Mouse (Mus musculus) hindbrain, embryonic 15.5 days (tissue): ENCODE data around the gene Gmcl1. TPM values are rescaled to one million over a fixed set of nuclear protein-coding genes. Genes with fewer than 3 reads are reported as not detected.

Experiments
- ATAC-seq: fragments of 200-750 bp; cut with Nextera tagmentation; 2 replicates; pipeline ENCODE4 v1.8.0; 2017; ENCODE audit warnings: low read depth, moderate number of reproducible peaks, moderate TSS enrichment; ENCODE audit not compliant: low FRiP score
- H3K27ac ChIP-seq: fragments of 300-500 bp; sonication (generic); replicated peaks from 2 replicates; pipeline ENCODE4 v1.5.1; 2015; ENCODE audit warnings: mild to moderate bottlenecking, inconsistent platforms
- H3K27me3 ChIP-seq: fragments of 300-500 bp; sonication (generic); 2 replicates; pipeline ENCODE4 v1.6.1; 2015; ENCODE audit warnings: control low read depth, inconsistent platforms
- H3K36me3 ChIP-seq: fragments of 300-500 bp; sonication (generic); 2 replicates; pipeline ENCODE4 v1.6.1; 2015; ENCODE audit warnings: control low read depth, inconsistent platforms
- H3K4me1 ChIP-seq: fragments of 300-500 bp; sonication (generic); replicated peaks from 2 replicates; pipeline ENCODE4 v1.6.1; 2015; ENCODE audit warnings: control low read depth, inconsistent platforms
- H3K4me2 ChIP-seq: fragments of 300-500 bp; sonication (generic); 2 replicates; pipeline ENCODE4 v1.6.1; 2015; ENCODE audit warnings: moderate library complexity, mild to moderate bottlenecking, inconsistent platforms
- H3K4me3 ChIP-seq: fragments of 300-500 bp; sonication (generic); 2 replicates; pipeline ENCODE4 v1.5.1; 2015; ENCODE audit warnings: mild to moderate bottlenecking, inconsistent platforms
- H3K9ac ChIP-seq: fragments of 300-500 bp; sonication (generic); 2 replicates; pipeline ENCODE4 v1.6.1; 2015; ENCODE audit warnings: inconsistent platforms
- H3K9me3 ChIP-seq: fragments of 300-500 bp; sonication (generic); 2 replicates; pipeline ENCODE4 v1.6.1; 2016; ENCODE audit warnings: control low read depth, inconsistent platforms
- WGBS: fragments of 180-500 bp; shearing (Covaris S2); methylation state at CpG from one replicate; pipeline ENCODE4 v1.1.7; 2015; 5-methylcytosine and 5-hydroxymethylcytosine counted together
- polyA plus RNA-seq: library from polyadenylated mRNA; unstranded; fragments of >200 nt; fragmentation: Nextera tagmentation; extraction: Ambion mirVana; gene quantifications from 2 replicates; pipeline ENCODE4 v1.2.1, GENCODE M21; 2015

Gmcl1 gene
- polyA plus RNA-seq, 1 experiment from 2014 or later = 36.4 TPM

- Histone ChIP-seq H3K4me1 (peaks cover 25% of the 10 kb centered on the region), H3K27me3 (no peaks in the 10 kb centered on the region), H3K27ac (no peak overlapping the region), H3K36me3 (no peaks in the 10 kb centered on the region), H3K4me3 (no peak overlapping the region), H3K4me2 (no peak overlapping the region), H3K9me3 (no peaks in the 10 kb centered on the region), H3K9ac (no peak overlapping the region)
- ATAC-seq = no peak
- 86% methylated on average over 5 of the region's 5 CpGs for WGBS
Measured at GRCm38 (mm10) chr6:86728711-86729110, 4.5 kb downstream of the Gmcl1 start.

DNA sequence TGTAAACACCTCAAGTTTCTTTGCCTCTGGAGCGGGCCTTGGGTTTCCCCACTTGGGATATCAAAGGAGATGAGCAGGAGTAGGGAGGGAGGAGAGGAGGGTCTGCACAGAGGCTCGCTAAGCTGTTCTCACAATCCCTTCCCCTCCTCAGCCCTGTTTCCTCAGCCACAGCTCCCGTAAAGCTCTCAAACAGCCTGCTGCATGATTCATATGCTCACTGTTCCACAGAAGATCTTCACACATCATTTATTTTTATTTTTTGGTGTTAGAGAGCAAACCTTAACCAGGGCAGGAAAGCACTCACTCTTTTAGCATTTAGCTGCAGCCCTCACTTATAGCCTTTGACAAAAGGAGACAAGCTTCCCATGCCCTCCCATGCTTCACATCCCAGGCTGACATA is 11.2 kb downstream of the Gmcl1 start:
- 88% methylated on average over 3 of the region's 3 CpGs for WGBS
- Histone ChIP-seq H3K27me3 (no peaks in the 10 kb centered on the region), H3K9ac (no peak overlapping the region), H3K4me2 (no peak overlapping the region), H3K4me3 (no peak overlapping the region), H3K36me3 (peaks cover 33% of the 10 kb centered on the region), H3K4me1 (no peaks in the 10 kb centered on the region), H3K9me3 (no peaks in the 10 kb centered on the region), H3K27ac (no peak overlapping the region)
- no peak for ATAC-seq

DNA sequence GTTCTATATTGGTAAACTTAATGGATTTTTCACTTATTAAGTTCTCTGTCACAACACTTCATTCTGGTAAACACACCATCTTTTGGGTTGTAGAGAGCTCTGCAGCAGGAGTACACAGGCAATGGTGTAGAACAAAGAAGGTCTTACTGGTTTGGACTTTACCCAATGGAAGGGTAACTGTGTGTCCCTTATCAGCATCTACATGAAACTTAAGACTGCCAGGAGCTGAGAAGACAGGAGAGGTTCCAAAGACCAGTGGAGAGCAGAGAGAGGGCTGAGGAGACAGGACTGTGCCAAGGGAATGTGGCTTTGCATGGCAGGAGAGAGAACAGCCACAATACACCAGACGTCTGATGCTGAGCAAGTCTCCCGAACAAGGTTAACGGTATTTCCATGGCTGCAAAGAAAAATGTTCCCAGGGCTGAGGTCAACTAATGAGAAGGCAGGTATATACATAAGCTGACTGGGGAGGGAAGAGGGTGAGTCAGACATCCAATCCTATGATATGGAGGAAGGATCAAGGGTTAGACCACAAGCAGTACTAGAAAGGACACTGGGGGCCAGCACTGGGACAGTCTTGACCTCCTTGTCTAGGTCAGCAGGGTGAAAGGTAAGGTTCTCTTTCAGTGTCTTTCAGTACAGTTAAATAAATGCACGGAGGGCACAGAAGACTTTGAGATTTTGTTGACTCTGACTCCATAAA is 25.0 kb downstream of the Gmcl1 start:
- H3K9ac ChIP-seq = no peak overlapping the region
- no peak overlapping the region for H3K4me2 ChIP-seq
- H3K27ac ChIP-seq = no peak overlapping the region
- H3K9me3 ChIP-seq = no peaks in the 10 kb centered on the region
- H3K36me3 ChIP-seq = peaks cover 75% of the 10 kb centered on the region
- H3K27me3 ChIP-seq = no peaks in the 10 kb centered on the region
- H3K4me1 ChIP-seq = no peaks in the 10 kb centered on the region
- no peak overlapping the region for H3K4me3 ChIP-seq
- 87% methylated on average over 4 of the region's 4 CpGs for WGBS
- ATAC-seq = no peak

DNA sequence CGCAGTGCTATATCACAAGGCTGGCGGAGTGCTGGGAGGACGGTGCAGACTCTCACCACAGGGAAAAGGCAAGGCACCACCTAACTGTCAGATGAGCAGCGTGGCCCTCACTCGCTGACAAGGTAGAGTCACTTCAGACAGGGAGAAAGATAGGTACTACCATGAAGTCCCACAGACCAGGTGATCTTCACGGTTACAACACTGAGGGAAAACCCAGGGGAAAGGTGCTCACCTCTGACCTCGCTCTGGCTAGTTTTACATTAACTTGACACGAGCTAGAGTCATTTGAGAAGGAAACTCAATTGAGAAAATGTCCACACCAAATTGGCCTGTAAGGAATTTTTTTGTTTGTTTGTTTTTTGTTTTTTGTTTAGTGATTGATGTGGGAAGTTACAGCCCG is 30.6 kb downstream of the Gmcl1 start:
- no peak overlapping the region for H3K9ac ChIP-seq
- no peaks in the 10 kb centered on the region for H3K27me3 ChIP-seq
- H3K36me3 ChIP-seq = peaks cover 89% of the 10 kb centered on the region
- H3K27ac ChIP-seq = no peak overlapping the region
- H3K4me2 ChIP-seq = no peak overlapping the region
- no peak for ATAC-seq
- H3K9me3 ChIP-seq = no peaks in the 10 kb centered on the region
- no peak overlapping the region for H3K4me3 ChIP-seq
- no peaks in the 10 kb centered on the region for H3K4me1 ChIP-seq
- WGBS = 93% methylated on average over 9 of the region's 9 CpGs

DNA sequence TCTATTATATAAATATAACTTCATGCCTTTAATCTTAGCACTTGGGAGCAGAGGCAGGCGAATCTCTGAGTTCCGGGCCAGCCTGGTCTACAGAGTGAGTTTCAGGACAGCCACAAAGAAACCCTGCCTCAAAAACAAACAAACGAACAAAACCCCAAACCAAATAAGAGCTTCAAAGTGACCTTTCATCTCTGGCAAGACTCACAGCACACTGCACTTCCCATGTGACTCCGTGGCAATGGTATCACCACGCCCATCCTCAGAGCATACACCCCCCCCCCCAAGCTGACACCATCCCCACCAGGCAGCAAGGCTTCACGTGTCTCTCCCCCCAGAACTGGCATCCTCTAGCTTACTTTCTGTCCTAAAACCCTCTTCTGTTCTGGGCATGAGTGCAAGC is 35.3 kb downstream of the Gmcl1 start:
- Histone ChIP-seq H3K4me3 (no peak overlapping the region), H3K27ac (no peak overlapping the region), H3K9me3 (no peaks in the 10 kb centered on the region), H3K4me1 (no peaks in the 10 kb centered on the region), H3K36me3 (peaks cover 83% of the 10 kb centered on the region), H3K27me3 (no peaks in the 10 kb centered on the region), H3K9ac (no peak overlapping the region), H3K4me2 (no peak overlapping the region)
- WGBS = 85% methylated on average over 6 of the region's 6 CpGs
- ATAC-seq = no peak

GRCm38 (mm10) chr6:86696213-86696612 is 37.0 kb downstream of the Gmcl1 start:
- no peaks in the 10 kb centered on the region for H3K27me3 ChIP-seq
- peaks cover 78% of the 10 kb centered on the region for H3K36me3 ChIP-seq
- ATAC-seq = no peak

DNA sequence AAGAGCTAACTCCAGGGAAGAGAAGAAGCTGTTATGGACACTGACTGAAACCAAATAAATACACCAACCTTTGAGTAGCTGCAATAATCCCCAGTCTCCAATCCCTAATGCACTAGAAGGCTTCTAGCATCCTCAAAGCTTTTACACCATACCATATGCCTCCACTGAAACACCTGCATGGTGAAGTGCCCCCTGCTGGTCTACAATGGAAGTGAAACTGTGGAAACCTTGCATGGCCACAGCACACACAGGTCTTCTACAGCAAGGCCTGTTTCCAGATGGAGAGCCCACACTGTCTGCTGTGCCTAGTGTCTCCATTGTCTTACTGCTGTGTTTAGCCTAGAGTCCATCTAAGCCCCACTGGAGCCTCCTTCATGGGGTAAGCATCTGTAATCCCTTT is 38.7 kb downstream of the Gmcl1 start:
- no peak for ATAC-seq
- Histone ChIP-seq H3K36me3 (peaks cover 75% of the 10 kb centered on the region), H3K4me3 (no peak overlapping the region), H3K27ac (no peak overlapping the region), H3K4me1 (no peaks in the 10 kb centered on the region), H3K9ac (no peak overlapping the region), H3K27me3 (no peaks in the 10 kb centered on the region), H3K9me3 (no peaks in the 10 kb centered on the region), H3K4me2 (no peak overlapping the region)

More at GRCm38 (mm10) chr6:86696213-86696612, 37.0 kb downstream of the Gmcl1 start:
- Histone ChIP-seq H3K4me1 (no peaks in the 10 kb centered on the region), H3K9ac (no peak overlapping the region), H3K4me2 (no peak overlapping the region), H3K9me3 (no peaks in the 10 kb centered on the region), H3K27ac (no peak overlapping the region), H3K4me3 (no peak overlapping the region)
- WGBS = 89% methylated on average over 10 of the region's 10 CpGs

GRCm38 (mm10) chr6:86689671-86690070 is 43.5 kb downstream of the Gmcl1 start:
- WGBS = 94% methylated on average over 3 of the region's 3 CpGs
- H3K4me2 ChIP-seq = no peak overlapping the region
- ATAC-seq = no peak
- no peak overlapping the region for H3K9ac ChIP-seq
- H3K4me3 ChIP-seq = no peak overlapping the region
- H3K4me1 ChIP-seq = peaks cover 3% of the 10 kb centered on the region; the same call in 1 of the 2 replicates
- no peaks in the 10 kb centered on the region for H3K9me3 ChIP-seq
- H3K27ac ChIP-seq = no peak overlapping the region
- H3K36me3 ChIP-seq = peaks cover 44% of the 10 kb centered on the region
- H3K27me3 ChIP-seq = no peaks in the 10 kb centered on the region

DNA sequence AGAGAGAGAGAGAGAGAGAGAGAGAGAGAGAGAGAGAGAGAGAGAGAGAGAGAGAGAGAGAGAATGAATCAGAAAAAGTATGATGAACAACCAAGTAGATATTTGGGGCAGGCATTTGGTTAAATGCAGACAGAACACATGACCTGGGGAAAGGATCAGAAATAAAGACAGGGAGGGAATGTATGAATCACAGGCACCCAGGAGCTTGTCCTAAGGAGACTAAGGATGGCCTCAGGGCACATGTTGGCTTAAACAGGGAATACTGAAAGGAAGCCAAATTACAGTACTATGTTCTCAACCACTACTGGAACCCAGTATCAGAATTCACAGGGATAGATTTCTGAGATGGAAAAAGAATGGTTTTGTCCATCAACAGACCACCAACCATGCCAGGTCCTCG is 46.2 kb downstream of the Gmcl1 start:
- ATAC-seq = no peak
- no peak overlapping the region for H3K4me3 ChIP-seq
- H3K4me1 ChIP-seq = peaks cover 13% of the 10 kb centered on the region
- H3K9ac ChIP-seq = no peak overlapping the region
- peaks cover 32% of the 10 kb centered on the region for H3K36me3 ChIP-seq
- H3K27me3 ChIP-seq = no peaks in the 10 kb centered on the region
- H3K27ac ChIP-seq = no peak overlapping the region
- 71% methylated on average over 1 of the region's 1 CpGs for WGBS
- H3K4me2 ChIP-seq = no peak overlapping the region
- H3K9me3 ChIP-seq = no peaks in the 10 kb centered on the region

DNA sequence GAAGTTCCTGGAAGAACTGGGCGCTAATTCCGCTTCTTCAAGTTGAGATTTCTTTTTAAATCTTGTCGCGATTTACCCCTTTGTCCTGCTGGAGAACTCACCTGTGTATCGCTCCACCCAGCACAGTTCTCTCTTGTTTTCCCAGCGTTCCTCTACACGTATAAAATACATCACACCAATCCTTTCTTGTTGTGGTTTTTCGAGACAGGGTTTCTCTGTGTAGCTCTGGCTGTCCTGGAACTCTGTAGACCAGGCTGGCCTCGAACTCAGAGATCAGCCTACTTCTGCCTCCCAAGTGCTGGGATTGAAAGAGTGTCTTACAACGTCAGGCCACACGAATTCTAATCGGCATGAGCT is 48.5 kb downstream of the Gmcl1 start:
- Histone ChIP-seq H3K9me3 (no peaks in the 10 kb centered on the region), H3K4me2 (peak overlapping the region; percentile 77), H3K9ac (peak overlapping the region; percentile 37; the same call in 1 of the 2 replicates), H3K27ac (0 out of 2 replicates have a peak overlapping the region, but pooled peaks have one; percentile 45), H3K27me3 (no peaks in the 10 kb centered on the region), H3K4me1 (peaks cover 13% of the 10 kb centered on the region), H3K36me3 (peaks cover 36% of the 10 kb centered on the region), H3K4me3 (peak overlapping the region; percentile 90)
- WGBS = 38% methylated on average over 12 of the region's 12 CpGs
- ATAC-seq = no peak

GRCm38 (mm10) chr6:86683872-86684654 is 49.1 kb downstream of the Gmcl1 start, which contains the start of gene Snrnp27:
Gene Snrnp27 (minus strand): TSS chr6:86684522.
- Histone ChIP-seq H3K27ac (peak within 1 kb of the TSS; percentile 52), H3K4me1 (peaks cover 13% of the 10 kb centered on the region), H3K36me3 (peaks cover 42% of the 10 kb centered on the region), H3K4me3 (peak within 1 kb of the TSS; percentile 90), H3K27me3 (no peaks in the 10 kb centered on the region), H3K4me2 (peak within 1 kb of the TSS; percentile 77), H3K9ac (peak within 1 kb of the TSS; percentile 96), H3K9me3 (no peaks in the 10 kb centered on the region)
- ATAC-seq = peak; percentile 95
- whole genome bisulfite sequencing = 2% methylated on average over 36 of the region's 36 CpGs

DNA sequence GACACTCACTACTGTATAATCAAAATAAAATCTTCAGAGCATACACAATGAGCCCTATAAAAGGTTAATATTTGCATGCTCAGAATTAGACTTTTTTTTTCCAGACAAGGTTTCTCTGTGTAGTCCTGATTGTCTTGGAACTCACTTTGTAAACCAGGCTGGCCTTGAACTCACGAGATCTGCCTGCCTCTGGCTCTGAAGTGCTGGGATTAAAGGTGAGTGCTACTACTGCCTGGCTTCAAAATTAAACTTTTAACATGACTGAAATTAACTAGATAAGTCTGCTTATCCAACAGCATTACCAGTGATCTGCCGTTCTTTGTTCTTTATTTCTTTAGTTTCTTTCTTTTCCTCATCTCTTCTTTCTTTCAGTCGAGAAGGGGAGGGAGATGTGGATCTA is 51.9 kb downstream of the Gmcl1 start:
- WGBS = 90% methylated on average over 3 of the region's 3 CpGs
- Histone ChIP-seq H3K27me3 (no peaks in the 10 kb centered on the region), H3K9ac (no peak overlapping the region), H3K4me1 (peaks cover 13% of the 10 kb centered on the region), H3K9me3 (no peaks in the 10 kb centered on the region), H3K4me3 (no peak overlapping the region), H3K27ac (no peak overlapping the region), H3K36me3 (peaks cover 61% of the 10 kb centered on the region), H3K4me2 (no peak overlapping the region)
- no peak for ATAC-seq
